Mouse (Mus musculus) kidney, embryonic 14.5 days (tissue): ENCODE measurements at regions not wholly inside any gene's neighbourhood (a gene's known extent, or its start where the extent isn't known, plus 50 kb on each side); places are given as distances from the start of the nearest gene placed in this dataset.
A peak's percentile ranks its signal among the peaks of the same experiment; 100 is the strongest.

Experiments used
- ATAC-seq: fragments of 200-750 bp; cut with Nextera tagmentation; 2 replicates; pipeline ENCODE4 v1.8.0; 2017; ENCODE audit warnings: moderate number of reproducible peaks, mild to moderate bottlenecking, moderate TSS enrichment, moderate library complexity; ENCODE audit not compliant: low FRiP score, low TSS enrichment
- H3K27ac ChIP-seq: fragments of 300-500 bp; sonication (generic); 2 replicates; pipeline ENCODE4 v1.5.1; 2014; ENCODE audit warnings: low read depth, mild to moderate bottlenecking, low read length, moderate library complexity, mixed read lengths
- H3K27me3 ChIP-seq: fragments of 300-500 bp; sonication (generic); 2 replicates; pipeline ENCODE4 v1.6.1; 2014; ENCODE audit warnings: mild to moderate bottlenecking, low read length; ENCODE audit not compliant: control insufficient read depth, insufficient read depth
- H3K36me3 ChIP-seq: fragments of 300-500 bp; sonication (generic); 2 replicates; pipeline ENCODE4 v1.6.1; 2014; ENCODE audit warnings: low read length, mixed read lengths; ENCODE audit not compliant: control insufficient read depth, insufficient read depth
- H3K4me1 ChIP-seq: fragments of 300-500 bp; sonication (generic); 2 replicates; pipeline ENCODE4 v1.6.1; 2014; ENCODE audit warnings: low read length, mixed read lengths; ENCODE audit not compliant: control insufficient read depth, insufficient read depth
- H3K4me2 ChIP-seq: fragments of 300-500 bp; sonication (generic); replicated peaks from 2 replicates; pipeline ENCODE4 v1.6.1; 2014; ENCODE audit warnings: low read depth, mild to moderate bottlenecking, low read length
- H3K4me3 ChIP-seq: fragments of 300-500 bp; sonication (generic); 2 replicates; pipeline ENCODE4 v1.5.1; 2014; ENCODE audit warnings: mild to moderate bottlenecking, low read length
- H3K9ac ChIP-seq: fragments of 300-500 bp; sonication (generic); 2 replicates; pipeline ENCODE4 v1.6.1; 2014; ENCODE audit warnings: low read depth, mild to moderate bottlenecking, low read length, moderate library complexity
- H3K9me3 ChIP-seq: fragments of 300-500 bp; sonication (generic); 2 replicates; pipeline ENCODE4 v1.6.1; 2016; ENCODE audit warnings: low read length; ENCODE audit not compliant: control insufficient read depth
- WGBS: fragments of 180-500 bp; shearing (Covaris S2); extraction: QIAGEN DNeasy Blood & Tissue Kit; methylation state at CpG from one replicate; pipeline ENCODE4 v1.1.7; 2014; 5-methylcytosine and 5-hydroxymethylcytosine counted together

- Histone ChIP-seq H3K4me1 (no peaks in the 10 kb centered on the region), H3K9me3 (no peaks in the 10 kb centered on the region), H3K36me3 (no peaks in the 10 kb centered on the region), H3K27ac (no peak overlapping the region), H3K4me2 (no peak overlapping the region), H3K27me3 (no peaks in the 10 kb centered on the region), H3K9ac (no peak overlapping the region), H3K4me3 (no peak overlapping the region)
- peak; percentile 20; the same call in 1 of the 2 replicates for ATAC-seq
- 75% methylated on average over 4 of the region's 4 CpGs for WGBS
These were observed 97.7 kb upstream of the Armc2 start for GRCm38 (mm10) chr10:42115920-42116298.

GRCm38 (mm10) chr10:42115224-42115919 lies 97.1 kb upstream of the Armc2 start:
- no peak overlapping the region for H3K9ac ChIP-seq
- H3K27ac ChIP-seq: no peak overlapping the region
- H3K4me2 ChIP-seq: no peak overlapping the region
- H3K9me3 ChIP-seq: no peaks in the 10 kb centered on the region
- H3K36me3 ChIP-seq: no peaks in the 10 kb centered on the region
- no peaks in the 10 kb centered on the region for H3K27me3 ChIP-seq
- peak; percentile 32; the same call in 1 of the 2 replicates for ATAC-seq
- 76% methylated on average over 4 of the region's 4 CpGs for WGBS
- H3K4me3 ChIP-seq: no peak overlapping the region
- H3K4me1 ChIP-seq: no peaks in the 10 kb centered on the region

GRCm38 (mm10) chr10:42110704-42111103 lies 92.5 kb upstream of the Armc2 start:
- no peaks in the 10 kb centered on the region for H3K27me3 ChIP-seq
- no peaks in the 10 kb centered on the region for H3K36me3 ChIP-seq
- H3K4me3 ChIP-seq: no peak overlapping the region
- H3K9ac ChIP-seq: no peak overlapping the region
- H3K4me2 ChIP-seq: no peak overlapping the region
- WGBS: 84% methylated on average over 7 of the region's 7 CpGs
- no peak overlapping the region for H3K27ac ChIP-seq
- H3K4me1 ChIP-seq: 0 out of 2 replicates have a peak, but pooled peaks cover 5% of the 10 kb centered on the region
- H3K9me3 ChIP-seq: no peaks in the 10 kb centered on the region
- no peak for ATAC-seq

- no peaks in the 10 kb centered on the region for H3K9me3 ChIP-seq
- H3K4me1 ChIP-seq: 0 out of 2 replicates have a peak, but pooled peaks cover 5% of the 10 kb centered on the region
- H3K9ac ChIP-seq: no peak overlapping the region
- no peaks in the 10 kb centered on the region for H3K36me3 ChIP-seq
- WGBS: 32% methylated on average over 8 of the region's 8 CpGs
- ATAC-seq: peak; percentile 49; the same call in 1 of the 2 replicates
- H3K27ac ChIP-seq: no peak overlapping the region
- H3K27me3 ChIP-seq: no peaks in the 10 kb centered on the region
- no peak overlapping the region for H3K4me2 ChIP-seq
- no peak overlapping the region for H3K4me3 ChIP-seq
These were observed 90.2 kb upstream of the Armc2 start for GRCm38 (mm10) chr10:42108294-42109014.

- ATAC-seq: no peak
- 65% methylated on average over 12 of the region's 12 CpGs for WGBS
These were observed 89.4 kb upstream of the Armc2 start for GRCm38 (mm10) chr10:42107437-42108293.

GRCm38 (mm10) chr10:42106611-42107010 lies 88.4 kb upstream of the Armc2 start:
- H3K9ac ChIP-seq: no peak overlapping the region
- 86% methylated on average over 9 of the region's 9 CpGs for WGBS
- no peak overlapping the region for H3K4me2 ChIP-seq
- 0 out of 2 replicates have a peak, but pooled peaks cover 5% of the 10 kb centered on the region for H3K4me1 ChIP-seq
- no peak overlapping the region for H3K27ac ChIP-seq
- no peaks in the 10 kb centered on the region for H3K9me3 ChIP-seq
- H3K36me3 ChIP-seq: no peaks in the 10 kb centered on the region
- no peak overlapping the region for H3K4me3 ChIP-seq
- H3K27me3 ChIP-seq: no peaks in the 10 kb centered on the region
- ATAC-seq: no peak

More at GRCm38 (mm10) chr10:42107437-42108293, 89.4 kb upstream of the Armc2 start:
- Histone ChIP-seq H3K9ac (no peak overlapping the region), H3K4me2 (no peak overlapping the region), H3K27me3 (no peaks in the 10 kb centered on the region), H3K9me3 (no peaks in the 10 kb centered on the region), H3K27ac (no peak overlapping the region), H3K4me1 (0 out of 2 replicates have a peak, but pooled peaks cover 5% of the 10 kb centered on the region), H3K36me3 (no peaks in the 10 kb centered on the region), H3K4me3 (no peak overlapping the region)

GRCm38 (mm10) chr10:42105083-42105482 lies 86.8 kb upstream of the Armc2 start:
- no peak for ATAC-seq
- no peaks in the 10 kb centered on the region for H3K9me3 ChIP-seq
- WGBS: 90% methylated on average over 7 of the region's 7 CpGs

GRCm38 (mm10) chr10:42102320-42102719 lies 84.1 kb upstream of the Armc2 start:
- Histone ChIP-seq H3K4me1 (no peaks in the 10 kb centered on the region), H3K9me3 (no peaks in the 10 kb centered on the region), H3K4me3 (no peak overlapping the region), H3K27me3 (no peaks in the 10 kb centered on the region), H3K4me2 (no peak overlapping the region), H3K9ac (no peak overlapping the region), H3K27ac (no peak overlapping the region), H3K36me3 (no peaks in the 10 kb centered on the region)
- no peak for ATAC-seq
- WGBS: 81% methylated on average over 8 of the region's 8 CpGs

More at GRCm38 (mm10) chr10:42105083-42105482, 86.8 kb upstream of the Armc2 start:
- H3K27me3 ChIP-seq: no peaks in the 10 kb centered on the region
- no peak overlapping the region for H3K4me3 ChIP-seq
- H3K4me1 ChIP-seq: 0 out of 2 replicates have a peak, but pooled peaks cover 5% of the 10 kb centered on the region
- no peak overlapping the region for H3K9ac ChIP-seq
- H3K27ac ChIP-seq: no peak overlapping the region
- H3K4me2 ChIP-seq: no peak overlapping the region
- H3K36me3 ChIP-seq: no peaks in the 10 kb centered on the region
